Mouse (Mus musculus): ENCODE measurements around the gene Dcaf4.

- no peak for TF ChIP-seq CTCF (IDR thresholded peaks at IDR 0.05; ENCODE audit: control insufficient read depth, insufficient read depth, insufficient read length)
- no peak for TF ChIP-seq USF1 (IDR thresholded peaks at IDR 0.05; ENCODE audit: low read depth)
- no peak for TF ChIP-seq FOSL1 (IDR thresholded peaks at IDR 0.05; ENCODE audit: insufficient read depth, low read length, poor library complexity, severe bottlenecking)
- no peak for TF ChIP-seq MYOG (IDR thresholded peaks at IDR 0.05; ENCODE audit: control insufficient read depth, extremely low read depth, insufficient read length)
- no peak for TF ChIP-seq MYOD1 (IDR thresholded peaks at IDR 0.05; ENCODE audit: control insufficient read depth, insufficient read length, low read depth)
- TF ChIP-seq MAX (IDR thresholded peaks at IDR 0.05): no peak
Observed at GRCm38 (mm10) chr12:83555605-83556004, 35.3 kb downstream of the Dcaf4 start.
